Mouse (Mus musculus) gastrocnemius, adult 8-10 months (tissue): ENCODE measurements at regions not wholly inside any gene's neighbourhood (a gene's known extent, or its start where the extent isn't known, plus 50 kb on each side); places are given as distances from the start of the nearest gene placed in this dataset.

Experiments
- DNase-seq, 2 experiments: peaks; one replicate each; pipeline ENCODE4 v3.0.0; 2022; ENCODE audit warnings: low spot score in 2 of 2

- no peak for DNase-seq
Observed at GRCm38 (mm10) chr7:73637810-73638125, 96.1 kb upstream of the Chd2 start.

- no peak for DNase-seq
Observed at GRCm38 (mm10) chr7:73637101-73637809, 95.6 kb upstream of the Chd2 start.

GRCm38 (mm10) chr7:73635422-73635821, 93.8 kb upstream of the Chd2 start:
- no peak for DNase-seq

GRCm38 (mm10) chr7:73630790-73631189, 89.2 kb upstream of the Chd2 start:
- no peak for DNase-seq

GRCm38 (mm10) chr7:73629182-73629581, 87.6 kb upstream of the Chd2 start:
- DNase-seq = no peak

- DNase-seq = peak; percentile 37 to 55
Observed at GRCm38 (mm10) chr7:73628071-73628470, 86.4 kb upstream of the Chd2 start.

GRCm38 (mm10) chr7:73626291-73626690, 84.7 kb upstream of the Chd2 start:
- DNase-seq = no peak

GRCm38 (mm10) chr7:73625651-73626050, 84.0 kb upstream of the Chd2 start:
- no peak for DNase-seq

GRCm38 (mm10) chr7:73624992-73625391, 83.4 kb upstream of the Chd2 start:
- DNase-seq = no peak

GRCm38 (mm10) chr7:73624093-73624600, 82.5 kb upstream of the Chd2 start:
- no peak for DNase-seq

GRCm38 (mm10) chr7:73622468-73622867, 80.8 kb upstream of the Chd2 start:
- no peak for DNase-seq

- no peak for DNase-seq
Observed at GRCm38 (mm10) chr7:73620341-73620740, 78.7 kb upstream of the Chd2 start.

- no peak for DNase-seq
Observed at GRCm38 (mm10) chr7:73618758-73619416, 77.3 kb upstream of the Chd2 start.

- peak; percentile 98 to 99 for DNase-seq
Observed at GRCm38 (mm10) chr7:73617910-73618757, 76.5 kb upstream of the Chd2 start.

GRCm38 (mm10) chr7:73616971-73617906, 75.6 kb upstream of the Chd2 start:
- peak; percentile 29 to 38 for DNase-seq

- DNase-seq = no peak
Observed at GRCm38 (mm10) chr7:73616015-73616414, 74.4 kb upstream of the Chd2 start.

- DNase-seq = no peak
Observed at GRCm38 (mm10) chr7:73614840-73615555, 73.4 kb upstream of the Chd2 start.

- no peak for DNase-seq
Observed at GRCm38 (mm10) chr7:73614341-73614740, 72.7 kb upstream of the Chd2 start.

GRCm38 (mm10) chr7:73612752-73613092, 71.1 kb upstream of the Chd2 start:
- no peak for DNase-seq
